Mouse (Mus musculus): ENCODE results near the gene Plpp6. TPM values are rescaled to one million over a fixed set of nuclear protein-coding genes. Genes with fewer than 3 reads are reported as not detected.

The Plpp6 gene
- 10 to 100 TPM; 30.4 to 36.5 TPM for total RNA-seq (2021)

DNA sequence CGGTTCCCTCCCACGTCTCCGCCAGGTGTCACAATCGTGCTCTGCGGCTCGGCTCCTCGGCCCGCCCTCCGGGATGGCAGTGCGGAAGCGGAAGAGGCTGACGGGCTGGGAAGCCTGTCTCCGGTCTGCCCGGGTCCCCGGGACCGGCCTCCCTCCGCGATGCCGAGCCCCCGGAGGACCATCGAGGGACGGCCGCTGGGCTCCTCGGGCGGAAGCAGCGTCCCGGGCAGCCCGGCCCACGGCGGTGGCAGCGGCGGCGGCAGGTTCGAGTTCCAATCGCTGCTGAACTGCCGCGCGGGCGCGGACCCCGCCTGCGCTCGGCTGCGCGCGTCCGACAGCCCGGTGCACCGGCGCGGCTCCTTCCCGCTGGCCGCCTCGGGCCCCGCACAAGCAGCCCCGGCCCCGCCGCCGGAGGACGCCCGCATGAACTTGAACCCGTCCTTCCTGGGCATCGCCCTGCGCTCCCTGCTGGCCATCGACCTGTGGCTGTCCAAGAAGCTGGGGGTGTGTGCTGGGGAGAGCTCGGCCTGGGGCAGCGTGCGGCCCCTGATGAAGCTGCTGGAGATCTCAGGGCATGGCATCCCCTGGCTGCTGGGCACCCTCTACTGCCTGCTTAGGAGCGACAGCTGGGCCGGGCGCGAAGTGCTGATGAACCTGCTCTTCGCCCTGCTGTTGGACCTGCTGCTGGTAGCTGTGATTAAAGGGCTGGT, at the start of gene Plpp6:
TSS of gene Plpp6 (plus strand) at position 112 of the 710 bp plus-strand sequence.
- intact Hi-C loops (cut with DNase I), result loop anchor here (5.0 kb wide), 1 partner anchor 187 kb away; no protein-coding TSS in a partner anchor
- peak; percentile 72 to 89 for DNase-seq (ENCODE audit: extremely low spot score in 1 of 2, low spot score in 2 of 2)

DNA sequence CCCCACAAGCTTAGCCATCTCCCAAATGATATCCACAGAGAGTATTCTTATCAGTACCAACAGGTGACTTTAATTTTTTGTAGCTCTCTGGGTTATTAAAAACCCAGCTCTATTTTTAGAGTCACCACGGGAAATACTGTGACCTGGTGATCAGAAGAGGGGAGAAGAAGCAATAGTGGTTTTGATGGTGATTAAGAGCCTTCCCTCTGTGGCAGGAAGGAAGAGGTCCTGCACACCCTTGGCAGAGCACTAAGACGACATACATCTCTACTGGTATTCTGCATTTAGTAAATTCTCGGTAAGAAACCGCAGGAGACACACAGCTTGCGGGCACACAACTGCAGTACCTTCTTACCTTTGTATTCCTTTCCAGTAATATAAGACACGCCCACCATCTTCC, 49.2 kb upstream of the Plpp6 start:
- no peak for DNase-seq (ENCODE audit: extremely low spot score in 1 of 2, low spot score in 2 of 2)
- intact Hi-C loops (cut with DNase I), result no loop called here

DNA sequence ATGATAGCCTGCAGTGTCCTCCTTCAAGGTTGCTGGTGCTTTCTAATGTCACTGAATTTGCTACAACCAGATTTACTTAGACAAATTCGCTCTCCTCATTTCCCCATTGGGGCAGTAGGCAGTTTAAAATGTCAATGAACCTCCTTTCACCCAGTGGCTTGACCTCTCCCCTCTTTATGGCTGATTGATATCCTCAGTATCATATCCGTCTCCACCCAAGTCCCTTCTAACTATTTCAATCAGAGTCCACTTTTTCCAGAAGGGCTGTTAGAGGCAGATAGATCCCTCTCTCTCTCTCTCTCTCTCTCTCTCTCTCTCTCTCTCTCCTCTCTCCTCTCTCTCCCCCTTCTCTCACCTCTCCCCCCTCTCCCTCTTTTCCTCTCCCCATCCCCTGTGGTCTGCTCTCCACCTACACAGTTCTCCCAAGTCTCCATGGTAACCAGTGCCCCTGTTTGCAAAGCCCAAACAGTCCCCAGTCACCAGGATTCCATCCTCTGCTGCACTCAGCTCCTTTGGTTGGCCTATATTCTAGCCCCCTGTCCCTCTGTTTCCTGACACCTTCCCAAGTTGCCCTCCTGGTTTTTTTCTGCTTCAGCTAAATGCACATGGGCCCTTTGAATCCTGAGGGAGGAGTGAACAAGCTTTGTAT, 48.0 kb upstream of the Plpp6 start:
- no peak for DNase-seq (ENCODE audit: extremely low spot score in 1 of 2, low spot score in 2 of 2)
- intact Hi-C loops (cut with DNase I), result no loop called here

DNA sequence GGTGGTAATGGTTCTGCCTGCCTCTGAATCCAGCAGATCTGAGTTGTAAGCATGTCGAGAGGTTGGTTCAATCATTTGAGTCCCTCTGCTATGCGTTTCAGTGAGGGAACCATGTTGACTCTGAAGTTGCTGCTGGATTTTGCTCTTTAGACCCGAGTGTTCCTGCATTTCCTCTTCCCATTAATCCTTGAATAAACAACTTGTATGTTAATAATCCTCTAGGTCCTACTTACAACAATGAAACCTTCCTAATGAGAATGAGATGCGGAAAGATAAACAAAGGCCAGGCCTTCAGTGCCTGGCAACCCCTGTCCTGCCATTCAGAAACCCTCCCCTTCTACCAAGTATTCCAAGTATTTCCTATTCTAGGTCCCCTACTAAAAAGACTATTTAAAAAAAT, 47.3 kb upstream of the Plpp6 start:
- intact Hi-C loops (cut with DNase I), result no loop called here
- no peak for DNase-seq (ENCODE audit: extremely low spot score in 1 of 2, low spot score in 2 of 2)

DNA sequence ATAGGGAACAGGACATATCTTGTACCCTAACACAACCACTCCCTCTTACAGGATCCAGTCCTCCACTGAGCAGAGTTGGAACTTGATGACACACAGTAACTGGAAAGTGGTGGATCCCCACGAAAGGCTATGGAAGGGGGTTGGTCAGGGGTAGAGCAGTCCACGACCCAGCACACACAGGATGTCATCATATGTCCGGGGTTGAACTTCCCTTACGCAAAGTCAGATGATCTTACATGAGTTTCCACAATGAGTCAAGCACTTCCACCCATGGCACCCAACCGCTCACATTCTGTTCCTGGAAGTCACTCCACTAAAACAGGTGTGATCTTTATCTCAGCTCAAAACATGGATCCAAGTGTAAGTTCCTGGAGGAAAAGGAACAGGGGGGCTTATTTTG, 45.9 kb upstream of the Plpp6 start:
- intact Hi-C loops (cut with DNase I), result no loop called here
- DNase-seq (ENCODE audit: extremely low spot score in 1 of 2, low spot score in 2 of 2), result peak in 1 of 2 experiments; percentile 46

DNA sequence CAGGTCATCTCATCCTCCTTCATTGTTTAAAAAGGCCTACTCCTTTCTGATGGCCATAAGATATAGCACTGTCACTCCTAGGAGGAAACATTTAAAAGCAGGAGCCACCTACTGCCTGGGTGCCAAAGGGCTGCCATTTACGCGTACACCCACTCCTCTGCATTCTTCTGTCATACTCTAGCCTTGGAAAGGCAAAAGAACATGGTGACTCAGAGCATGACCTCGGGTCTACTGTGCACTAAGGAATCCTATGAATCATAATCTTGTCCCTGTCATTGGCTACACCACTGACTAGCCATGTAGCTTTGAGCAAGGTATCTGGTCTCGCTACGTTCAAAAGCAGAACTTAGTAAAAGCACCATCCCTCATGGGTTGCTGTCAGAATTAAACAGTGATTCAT, 37.4 kb upstream of the Plpp6 start:
- no peak for DNase-seq (ENCODE audit: extremely low spot score in 1 of 2, low spot score in 2 of 2)
- intact Hi-C loops (cut with DNase I), result no loop called here

DNA sequence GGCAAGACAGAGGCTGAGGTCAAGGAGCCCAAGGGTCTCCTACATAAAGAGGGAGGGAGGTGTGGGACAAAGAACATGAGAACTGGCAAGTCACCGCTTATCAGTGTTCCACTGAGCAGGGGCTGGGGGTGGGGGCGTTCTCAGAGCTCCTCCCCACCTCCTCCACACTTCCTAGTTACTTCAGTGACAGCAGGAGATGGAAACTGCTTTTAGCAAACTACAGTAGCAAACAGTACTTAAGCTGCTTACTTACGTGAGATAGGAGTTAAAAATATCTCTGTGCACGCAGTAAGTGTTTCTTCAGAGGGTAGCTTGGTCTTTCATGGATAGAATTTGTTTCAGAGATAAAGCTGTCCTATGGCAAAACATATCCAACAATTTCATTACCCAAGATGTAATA, 36.4 kb upstream of the Plpp6 start:
- intact Hi-C loops (cut with DNase I), result no loop called here
- DNase-seq (ENCODE audit: extremely low spot score in 1 of 2, low spot score in 2 of 2), result no peak

DNA sequence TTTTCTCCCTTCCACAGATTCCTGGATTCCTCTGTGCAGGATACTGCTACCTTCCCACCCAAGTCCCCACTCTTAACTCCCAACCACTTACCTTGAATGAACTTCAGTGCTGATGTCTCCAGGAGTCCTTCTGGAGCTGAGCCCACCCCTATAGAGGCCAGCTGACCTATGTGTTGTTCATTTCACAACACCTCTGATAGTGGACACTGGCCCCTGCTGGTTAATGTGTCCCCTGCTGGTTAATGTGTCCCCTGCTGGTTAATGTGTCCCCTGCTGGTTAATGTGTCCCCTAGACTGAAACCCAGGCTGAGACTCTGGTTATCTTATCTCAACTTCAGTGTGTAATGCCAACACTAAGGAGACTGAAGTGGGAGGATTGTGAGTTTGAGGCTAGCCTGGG, 34.7 kb upstream of the Plpp6 start:
- DNase-seq (ENCODE audit: extremely low spot score in 1 of 2, low spot score in 2 of 2), result no peak
- intact Hi-C loops (cut with DNase I), result no loop called here

DNA sequence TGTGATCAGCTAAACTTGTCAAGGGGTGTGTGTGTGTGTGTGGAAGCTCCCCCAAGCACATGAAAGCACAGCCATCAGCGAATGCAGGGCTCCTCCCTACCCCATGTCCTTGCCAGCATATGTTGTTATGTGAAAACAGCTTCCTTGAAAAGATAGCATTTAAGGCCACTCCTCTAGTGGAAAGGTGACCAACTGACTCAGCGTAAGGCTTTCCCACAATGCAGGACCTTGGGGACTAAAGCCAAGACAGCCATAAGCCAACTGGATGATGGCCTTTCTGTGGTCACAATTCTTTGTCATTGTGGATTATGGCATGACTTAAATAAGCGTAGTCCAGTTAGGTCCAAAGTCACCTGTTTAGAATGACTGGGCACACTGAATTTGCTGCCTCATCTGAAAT, 28.9 kb upstream of the Plpp6 start:
- no peak for DNase-seq (ENCODE audit: extremely low spot score in 1 of 2, low spot score in 2 of 2)
- intact Hi-C loops (cut with DNase I), result no loop called here

DNA sequence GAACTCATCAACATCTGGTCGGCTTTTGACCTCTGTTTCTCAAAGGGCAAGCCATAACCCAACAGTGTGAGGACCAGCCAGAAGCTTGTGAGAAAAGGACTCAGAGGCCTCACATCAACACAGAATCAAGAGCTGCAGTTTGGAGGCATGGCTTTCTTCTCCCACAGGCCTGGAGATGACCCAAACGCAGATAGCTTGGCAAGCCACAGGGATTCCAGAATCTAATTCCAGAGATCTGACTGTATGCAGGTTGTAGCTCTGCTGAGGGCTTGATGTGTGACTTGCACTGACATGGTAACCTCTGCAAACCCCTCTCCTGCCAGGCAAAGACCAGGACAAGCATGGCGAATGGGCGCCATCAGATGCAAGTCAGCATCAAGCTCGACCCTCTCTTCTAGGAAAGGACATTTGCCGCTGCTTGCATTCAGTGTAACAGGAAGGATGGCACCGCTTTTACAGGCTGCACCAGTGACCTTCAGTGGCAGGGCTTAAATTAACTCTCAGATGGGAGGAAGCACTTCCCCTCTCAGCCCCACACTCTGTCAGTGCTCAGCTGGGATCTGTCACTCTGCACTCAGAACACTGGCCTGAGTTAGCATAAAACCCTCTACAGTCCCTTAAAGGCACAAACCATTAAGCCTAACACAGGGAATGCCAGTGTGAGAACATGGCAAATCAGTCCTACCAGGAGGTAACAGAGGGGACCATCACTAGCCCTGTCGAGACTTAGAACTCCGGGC, 23.4 kb upstream of the Plpp6 start:
- intact Hi-C loops (cut with DNase I), result no loop called here

DNA sequence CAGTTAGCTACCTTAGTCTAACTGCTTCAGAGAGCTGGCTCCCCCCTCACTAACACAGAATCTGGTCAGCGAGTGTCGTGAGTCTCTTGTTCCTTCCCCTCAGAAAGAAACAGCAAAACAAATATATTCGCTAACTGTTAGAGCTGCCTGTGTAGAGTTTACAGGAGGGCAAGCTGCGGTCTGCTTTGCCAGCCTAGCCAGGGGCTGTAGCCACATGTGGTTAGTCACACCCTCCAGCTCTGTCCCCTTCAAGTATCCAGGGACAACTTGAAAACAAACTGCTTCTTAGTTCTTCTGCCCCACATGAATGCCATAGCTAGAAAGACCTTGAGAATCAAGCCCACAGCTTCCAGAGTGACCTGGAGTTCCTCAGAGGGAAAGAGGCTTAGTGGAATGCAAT, 22.5 kb upstream of the Plpp6 start:
- DNase-seq (ENCODE audit: extremely low spot score in 1 of 2, low spot score in 2 of 2), result no peak
- intact Hi-C loops (cut with DNase I), result no loop called here

More for the DNA sequence above, 23.4 kb upstream of the Plpp6 start:
- no peak for DNase-seq (ENCODE audit: extremely low spot score in 1 of 2, low spot score in 2 of 2)

DNA sequence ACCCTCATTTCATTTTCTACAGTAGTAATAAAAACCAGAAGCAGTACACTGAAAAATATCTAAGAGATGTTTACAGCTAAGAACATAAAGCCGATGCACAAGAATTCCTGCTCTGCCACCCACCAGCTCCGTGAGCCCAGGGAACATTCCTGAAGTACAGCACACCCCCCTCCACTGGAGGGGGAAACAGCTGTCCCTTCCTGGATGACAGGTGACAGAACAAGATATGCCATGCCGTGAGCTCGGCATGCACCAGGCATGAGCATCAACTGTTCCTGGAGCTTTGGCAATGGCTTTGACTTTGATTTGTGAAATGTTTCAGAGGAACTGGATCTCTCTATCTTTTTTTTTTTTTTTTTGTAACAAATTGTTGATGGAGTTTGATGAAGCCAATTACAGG, 17.0 kb upstream of the Plpp6 start:
- no peak for DNase-seq (ENCODE audit: extremely low spot score in 1 of 2, low spot score in 2 of 2)
- intact Hi-C loops (cut with DNase I), result no loop called here

DNA sequence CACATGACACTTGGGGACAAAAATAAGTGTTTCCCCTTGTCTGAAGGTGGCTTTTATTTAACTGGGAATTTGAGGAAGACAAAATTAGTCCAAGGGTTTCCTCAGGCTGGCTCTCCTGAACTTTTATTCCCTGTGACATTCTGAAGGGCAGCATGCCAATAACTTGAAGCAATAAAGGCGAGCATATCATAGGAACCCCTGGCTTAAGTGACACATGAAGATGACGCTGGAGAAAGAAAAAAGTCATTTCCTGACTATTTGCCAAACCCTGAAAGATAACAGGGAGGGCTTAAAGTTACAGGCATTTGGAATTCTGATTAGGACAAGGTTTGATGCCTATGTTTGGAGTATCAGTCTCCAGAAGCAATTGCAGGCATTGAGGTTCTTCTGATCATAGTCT, 16.4 kb upstream of the Plpp6 start:
- no peak for DNase-seq (ENCODE audit: extremely low spot score in 1 of 2, low spot score in 2 of 2)
- intact Hi-C loops (cut with DNase I), result no loop called here

DNA sequence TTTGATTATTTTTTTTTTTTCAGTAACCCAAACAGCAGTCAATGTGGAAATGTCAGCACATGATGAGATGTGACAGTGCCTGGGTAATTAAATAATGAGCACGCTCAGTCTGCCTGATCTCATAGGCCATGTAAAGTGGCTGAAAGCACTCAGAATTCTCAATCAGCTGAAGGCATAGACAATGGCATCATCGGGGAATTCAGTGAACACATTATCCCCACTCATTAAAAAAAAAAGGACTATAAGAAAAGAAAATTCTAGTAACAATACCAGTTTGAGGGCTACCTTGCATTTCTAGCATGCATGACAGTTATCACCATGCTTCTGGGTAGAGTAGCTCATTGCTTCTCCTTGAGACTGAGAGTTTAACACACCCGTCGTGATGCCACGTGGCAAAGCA, 12.5 kb upstream of the Plpp6 start:
- intact Hi-C loops (cut with DNase I), result no loop called here
- DNase-seq (ENCODE audit: extremely low spot score in 1 of 2, low spot score in 2 of 2), result no peak

DNA sequence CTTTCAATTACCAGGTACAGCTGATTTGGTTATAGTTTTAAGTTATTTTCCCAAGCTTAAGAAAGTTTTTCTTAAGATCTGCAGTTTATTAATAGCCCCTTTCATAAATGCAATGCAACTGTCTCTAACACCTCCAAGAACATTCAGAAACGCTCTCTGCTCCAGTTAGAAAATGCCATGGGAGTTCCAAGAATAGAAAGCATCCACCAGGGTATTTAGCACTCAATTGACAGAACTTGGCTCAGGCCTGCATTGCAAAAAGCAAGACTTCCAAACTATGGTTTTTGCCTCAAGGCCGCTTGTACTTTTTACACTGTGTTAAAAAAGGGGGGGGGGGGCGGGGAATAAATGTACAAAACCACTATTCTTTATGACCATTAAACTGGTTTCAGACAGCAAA, 640 bp upstream of the Plpp6 start:
- intact Hi-C loops (cut with DNase I), result loop anchor here (5.0 kb wide), 1 partner anchor 186 kb away; no protein-coding TSS in a partner anchor
- peak in 1 of 2 experiments; percentile 34 for DNase-seq (ENCODE audit: extremely low spot score in 1 of 2, low spot score in 2 of 2)

DNA sequence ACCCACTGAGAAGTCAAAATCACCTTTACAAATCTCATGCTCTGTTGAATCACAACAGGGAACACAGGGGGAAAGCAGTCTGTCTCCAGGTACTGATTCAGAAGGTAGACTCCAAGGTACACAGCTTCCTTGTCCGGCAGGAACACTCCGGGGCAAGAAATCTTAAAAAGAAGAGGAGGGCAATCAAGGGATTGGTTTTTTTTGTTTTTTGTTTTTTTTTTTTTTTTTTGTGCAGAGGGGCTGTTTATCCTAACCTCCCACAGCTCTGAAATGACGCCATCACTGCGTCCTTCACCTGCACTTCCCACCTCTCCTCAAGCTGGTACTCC, 276 bp upstream of the Plpp6 start:
- intact Hi-C loops (cut with DNase I), result loop anchor here (5.0 kb wide), 1 partner anchor 186 kb away; no protein-coding TSS in a partner anchor
- no peak for DNase-seq (ENCODE audit: extremely low spot score in 1 of 2, low spot score in 2 of 2)

DNA sequence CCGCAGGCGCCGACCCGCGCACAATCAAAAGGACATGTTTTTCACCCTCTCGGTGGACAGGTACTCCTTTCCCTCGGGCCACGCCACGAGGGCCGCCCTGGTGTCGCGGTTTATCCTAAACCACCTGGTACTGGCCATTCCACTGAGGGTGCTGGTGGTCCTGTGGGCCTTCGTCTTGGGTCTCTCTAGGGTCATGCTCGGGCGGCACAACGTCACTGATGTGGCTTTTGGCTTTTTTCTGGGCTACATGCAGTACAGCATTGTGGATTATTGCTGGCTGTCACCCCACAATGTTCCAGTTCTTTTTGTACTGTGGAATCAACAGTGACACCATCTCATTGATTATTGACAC, 775 bp downstream of the Plpp6 start:
- intact Hi-C loops (cut with DNase I), result loop anchor here (5.0 kb wide), 1 partner anchor 187 kb away; no protein-coding TSS in a partner anchor
- DNase-seq (ENCODE audit: extremely low spot score in 1 of 2, low spot score in 2 of 2), result no peak

DNA sequence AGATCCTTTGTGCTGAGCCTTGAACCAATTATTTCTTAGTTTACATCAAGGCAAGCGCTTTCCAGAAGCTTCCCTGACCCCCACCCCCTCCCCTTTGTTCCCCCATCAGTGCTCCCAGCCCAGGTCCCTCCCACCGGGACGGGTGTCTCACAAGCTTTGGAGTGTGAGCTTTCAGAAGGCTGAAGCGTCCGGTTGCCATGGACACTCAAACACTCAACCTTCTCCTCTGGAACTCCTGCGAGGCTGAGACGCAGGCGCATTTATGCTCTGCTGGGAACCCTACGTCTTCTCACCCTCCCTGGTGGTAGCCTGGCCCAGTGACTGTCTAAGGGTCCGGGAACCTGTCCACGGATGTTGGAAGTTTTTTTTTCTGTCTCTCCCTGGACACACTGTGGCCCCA, 3.9 kb downstream of the Plpp6 start, which contains the start of gene 4430402I18Rik:
TSS of gene 4430402I18Rik (minus strand) at position 149 of the 400 bp plus-strand sequence.
- intact Hi-C loops (cut with DNase I), result no loop called here
- DNase-seq (ENCODE audit: extremely low spot score in 1 of 2, low spot score in 2 of 2), result peak; percentile 27 to 51

DNA sequence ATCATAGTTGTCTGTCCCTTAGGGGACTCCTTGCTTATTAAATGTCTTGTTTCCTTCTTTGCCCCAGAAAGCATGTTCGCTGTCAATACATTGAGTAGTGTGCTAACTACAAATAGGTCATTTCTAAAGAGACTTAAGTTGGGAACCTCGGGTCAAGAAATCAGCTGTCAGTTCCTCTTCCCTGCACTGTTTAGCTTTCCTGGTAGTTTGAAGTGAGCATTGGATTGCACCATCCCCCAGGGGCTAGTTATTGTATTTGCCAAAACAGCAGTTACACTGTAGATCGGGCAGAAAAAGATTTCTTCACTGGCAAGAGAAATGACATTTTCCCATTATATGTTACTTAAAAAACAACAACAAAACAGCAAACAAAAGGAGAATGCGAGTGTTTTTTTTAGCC, 4.4 kb downstream of the Plpp6 start:
- intact Hi-C loops (cut with DNase I), result no loop called here
- DNase-seq (ENCODE audit: extremely low spot score in 1 of 2, low spot score in 2 of 2), result no peak

DNA sequence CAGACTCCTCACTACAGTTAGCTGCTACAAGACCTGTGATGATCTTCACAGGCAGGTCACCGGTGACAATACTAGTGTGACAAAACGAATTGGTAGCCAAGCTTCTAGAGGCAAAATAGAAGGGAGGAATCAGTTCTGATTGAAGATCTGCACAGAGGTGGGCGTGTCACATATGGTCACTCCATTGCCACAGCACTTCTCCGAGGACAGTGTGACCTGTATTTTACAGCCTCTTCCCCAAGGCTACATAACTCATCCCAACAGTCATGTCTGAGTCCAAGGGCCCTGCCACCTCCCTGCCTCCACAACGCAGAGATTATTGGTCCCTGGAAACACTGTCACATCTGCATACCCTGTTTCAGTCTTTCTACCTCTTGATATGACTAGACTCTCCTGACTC, 5.5 kb downstream of the Plpp6 start:
- no peak for DNase-seq (ENCODE audit: extremely low spot score in 1 of 2, low spot score in 2 of 2)
- intact Hi-C loops (cut with DNase I), result no loop called here
